Mouse (Mus musculus) hindbrain, embryonic 14.5 days (tissue): ENCODE results near the gene F13a1. TPM values are rescaled to one million over a fixed set of nuclear protein-coding genes. Genes with fewer than 3 reads are reported as not detected.
A peak's percentile ranks its signal among the peaks of the same experiment; 100 is the strongest.

ENCODE experiments used
- ATAC-seq: fragments of 200-750 bp; cut with Nextera tagmentation; 2 replicates; pipeline ENCODE4 v1.8.0; 2017; ENCODE audit warnings: moderate number of reproducible peaks, mild to moderate bottlenecking, moderate TSS enrichment, moderate library complexity; ENCODE audit not compliant: low FRiP score
- DNase-seq: peaks from one replicate; pipeline ENCODE4 v3.0.0-alpha.2; 2015; ENCODE audit warnings: low spot score
- H3K27ac ChIP-seq: fragments of 300-500 bp; sonication (generic); 2 replicates; pipeline ENCODE4 v1.5.1; 2014; ENCODE audit warnings: mild to moderate bottlenecking, moderate library complexity
- H3K27me3 ChIP-seq: fragments of 300-500 bp; sonication (generic); 2 replicates; pipeline ENCODE4 v1.6.1; 2014; ENCODE audit warnings: mild to moderate bottlenecking, low read length, mixed read lengths; ENCODE audit not compliant: control insufficient read depth, insufficient read depth
- H3K36me3 ChIP-seq: fragments of 300-500 bp; sonication (generic); replicated peaks from 2 replicates; pipeline ENCODE4 v1.6.1; 2014; ENCODE audit not compliant: control insufficient read depth, insufficient read depth
- H3K4me1 ChIP-seq: fragments of 300-500 bp; sonication (generic); replicated peaks from 2 replicates; pipeline ENCODE4 v1.6.1; 2014; ENCODE audit warnings: antibody characterized with exemption, low read length, mixed read lengths; ENCODE audit not compliant: control insufficient read depth, insufficient read depth
- H3K4me2 ChIP-seq: fragments of 300-500 bp; sonication (generic); replicated peaks from 2 replicates; pipeline ENCODE4 v1.6.1; 2014; ENCODE audit warnings: mild to moderate bottlenecking, moderate library complexity
- H3K4me3 ChIP-seq: fragments of 300-500 bp; sonication (generic); replicated peaks from 2 replicates; pipeline ENCODE4 v1.5.1; 2014; ENCODE audit warnings: mild to moderate bottlenecking, low read length
- H3K9ac ChIP-seq: fragments of 300-500 bp; sonication (generic); 2 replicates; pipeline ENCODE4 v1.6.1; 2014
- H3K9me3 ChIP-seq: fragments of 300-500 bp; sonication (generic); 2 replicates; pipeline ENCODE4 v1.6.1; 2016; ENCODE audit warnings: low read length; ENCODE audit not compliant: control insufficient read depth
- WGBS: fragments of 180-500 bp; shearing (Covaris S2); extraction: QIAGEN DNeasy Blood & Tissue Kit; methylation state at CpG from one replicate; pipeline ENCODE4 v1.1.7; 2014; 5-methylcytosine and 5-hydroxymethylcytosine counted together
- polyA plus RNA-seq: library from polyadenylated mRNA; unstranded; fragments of >200 nt; fragmentation: Nextera tagmentation; extraction: Ambion mirVana; gene quantifications from 2 replicates; pipeline ENCODE4 v1.2.1, GENCODE M21; 2014

Gene F13a1
- polyA plus RNA-seq = 10.0 and 10.6 TPM in 2 replicates

DNA sequence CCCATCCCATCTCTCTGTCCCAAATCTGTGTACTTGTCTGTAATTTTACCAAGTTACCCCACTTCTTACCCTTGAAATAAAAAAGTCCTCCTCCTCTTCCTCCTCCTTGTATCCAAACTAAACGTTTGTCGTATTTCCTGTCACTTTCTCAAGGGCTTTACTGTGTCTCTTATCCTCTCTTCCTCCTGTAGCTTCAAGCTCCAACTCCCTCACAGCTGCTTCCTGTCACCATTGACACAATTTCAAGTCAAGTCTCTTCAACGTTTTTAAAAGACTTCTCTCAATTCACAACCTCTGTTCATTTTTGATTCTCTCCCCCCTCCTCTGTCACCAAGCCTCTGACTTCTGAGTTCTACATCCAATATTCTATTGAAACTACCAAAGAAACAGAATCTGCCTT is at the start of gene F13a1:
F13a1 (minus strand) TSS at position 119 of the 400 bp plus-strand sequence.
- ATAC-seq (no peak), DNase-seq (no peak)
- H3K4me2 ChIP-seq = no peak within 1 kb of the TSS
- WGBS = 67% methylated on average over 3 of the region's 3 CpGs
- H3K9me3 ChIP-seq = no peaks in the 10 kb centered on the region
- H3K9ac ChIP-seq = no peak within 1 kb of the TSS
- no peaks in the 10 kb centered on the region for H3K36me3 ChIP-seq
- no peaks in the 10 kb centered on the region for H3K27me3 ChIP-seq
- H3K4me3 ChIP-seq = no peak within 1 kb of the TSS
- H3K27ac ChIP-seq = no peak within 1 kb of the TSS
- H3K4me1 ChIP-seq = no peaks in the 10 kb centered on the region

DNA sequence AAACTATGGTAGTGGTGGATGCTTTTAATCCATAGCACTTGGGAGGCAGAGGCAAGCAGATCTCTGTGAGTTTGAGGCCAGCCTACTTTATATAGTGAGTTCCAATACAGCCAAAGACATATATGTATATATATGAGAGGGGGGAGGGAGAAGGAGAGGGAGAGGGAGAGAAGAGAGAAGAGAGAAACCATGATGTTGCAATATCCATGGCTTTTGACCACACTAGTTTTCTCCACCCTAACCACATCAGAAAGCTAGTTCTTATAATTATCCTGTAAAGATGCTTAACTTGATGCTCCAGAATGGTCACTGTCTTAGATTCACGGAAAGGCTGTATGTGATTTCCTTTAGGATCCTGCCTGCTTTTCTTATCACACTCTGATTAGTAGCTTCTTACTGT is 41.6 kb upstream of the F13a1 start:
- 96% methylated on average over 1 of the region's 1 CpGs for WGBS
- no peak for ATAC-seq
- Histone ChIP-seq H3K27me3 (no peaks in the 10 kb centered on the region), H3K27ac (no peak overlapping the region), H3K4me2 (no peak overlapping the region), H3K4me1 (no peaks in the 10 kb centered on the region), H3K9ac (no peak overlapping the region), H3K4me3 (no peak overlapping the region), H3K36me3 (no peaks in the 10 kb centered on the region), H3K9me3 (no peaks in the 10 kb centered on the region)
- DNase-seq = no peak

GRCm38 (mm10) chr13:37089104-37089503 is 39.1 kb upstream of the F13a1 start:
- DNase-seq (no peak), ATAC-seq (no peak)
- no peak overlapping the region for H3K4me3 ChIP-seq
- 62% methylated on average over 6 of the region's 6 CpGs for WGBS
- no peak overlapping the region for H3K27ac ChIP-seq
- no peak overlapping the region for H3K4me2 ChIP-seq
- H3K4me1 ChIP-seq = no peaks in the 10 kb centered on the region
- no peaks in the 10 kb centered on the region for H3K36me3 ChIP-seq
- H3K9me3 ChIP-seq = no peaks in the 10 kb centered on the region
- H3K9ac ChIP-seq = no peak overlapping the region
- no peaks in the 10 kb centered on the region for H3K27me3 ChIP-seq

- no peak overlapping the region for H3K9ac ChIP-seq
- no peaks in the 10 kb centered on the region for H3K27me3 ChIP-seq
- no peaks in the 10 kb centered on the region for H3K36me3 ChIP-seq
- H3K4me3 ChIP-seq = no peak overlapping the region
- H3K4me1 ChIP-seq = no peaks in the 10 kb centered on the region
- peak overlapping the region; percentile 18 for H3K4me2 ChIP-seq
- no peaks in the 10 kb centered on the region for H3K9me3 ChIP-seq
- ATAC-seq (peak; percentile 70; the same call in 1 of the 2 replicates), DNase-seq (no peak)
- no peak overlapping the region for H3K27ac ChIP-seq
- WGBS = 46% methylated on average over 13 of the region's 13 CpGs
These were observed 31.6 kb upstream of the F13a1 start for GRCm38 (mm10) chr13:37081506-37082241.

DNA sequence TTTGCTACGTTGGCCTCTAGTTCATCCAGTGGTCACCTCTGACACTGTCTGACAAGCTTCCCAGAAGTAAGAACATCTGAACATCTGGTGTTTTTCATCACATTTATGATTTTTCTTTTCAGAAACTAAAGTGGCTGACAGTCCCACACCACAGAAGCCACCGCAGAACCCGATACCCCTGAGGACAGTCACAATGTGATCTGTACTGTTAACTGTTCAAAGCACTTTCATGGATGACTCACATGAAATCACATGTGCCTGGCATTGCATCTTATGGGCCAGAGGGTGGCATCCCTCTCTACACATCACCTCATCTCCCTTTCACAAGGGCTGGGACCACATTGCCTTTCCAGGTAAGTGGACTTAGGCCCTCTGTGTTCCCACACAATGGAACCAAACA is 21.3 kb upstream of the F13a1 start:
- H3K4me1 ChIP-seq = no peaks in the 10 kb centered on the region
- no peaks in the 10 kb centered on the region for H3K9me3 ChIP-seq
- H3K27me3 ChIP-seq = no peaks in the 10 kb centered on the region
- H3K4me3 ChIP-seq = no peak overlapping the region
- H3K36me3 ChIP-seq = no peaks in the 10 kb centered on the region
- no peak overlapping the region for H3K4me2 ChIP-seq
- no peak overlapping the region for H3K9ac ChIP-seq
- ATAC-seq (no peak), DNase-seq (no peak)
- WGBS = 90% methylated on average over 3 of the region's 3 CpGs
- H3K27ac ChIP-seq = no peak overlapping the region

GRCm38 (mm10) chr13:37070824-37071223 is 20.8 kb upstream of the F13a1 start:
- no peak overlapping the region for H3K4me3 ChIP-seq
- no peaks in the 10 kb centered on the region for H3K4me1 ChIP-seq
- H3K36me3 ChIP-seq = no peaks in the 10 kb centered on the region
- no peak overlapping the region for H3K27ac ChIP-seq
- H3K4me2 ChIP-seq = no peak overlapping the region
- DNase-seq = no peak
- no peak overlapping the region for H3K9ac ChIP-seq
- H3K9me3 ChIP-seq = no peaks in the 10 kb centered on the region
- H3K27me3 ChIP-seq = no peaks in the 10 kb centered on the region
- WGBS = 82% methylated on average over 4 of the region's 4 CpGs
- ATAC-seq = no peak

DNA sequence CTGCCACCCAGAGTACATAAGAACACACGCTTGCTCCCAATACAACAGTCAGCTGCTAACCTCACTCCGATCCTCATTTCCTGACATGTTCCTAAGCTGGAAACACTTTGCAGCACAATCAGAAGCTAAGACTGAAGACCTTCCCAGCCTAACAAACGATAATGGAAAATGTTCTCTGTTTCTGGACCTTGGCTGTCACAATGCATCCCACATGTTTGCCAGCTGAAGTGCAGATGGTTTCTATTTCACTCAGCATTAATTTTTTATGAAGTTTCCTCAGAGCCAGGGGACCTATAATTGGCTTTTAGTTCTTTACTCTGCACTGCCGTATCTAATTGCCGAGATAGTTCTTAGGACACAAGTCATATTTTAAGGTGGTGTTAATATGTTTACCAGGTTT is 10.8 kb upstream of the F13a1 start:
- ATAC-seq = no peak
- WGBS = 65% methylated on average over 5 of the region's 5 CpGs

DNA sequence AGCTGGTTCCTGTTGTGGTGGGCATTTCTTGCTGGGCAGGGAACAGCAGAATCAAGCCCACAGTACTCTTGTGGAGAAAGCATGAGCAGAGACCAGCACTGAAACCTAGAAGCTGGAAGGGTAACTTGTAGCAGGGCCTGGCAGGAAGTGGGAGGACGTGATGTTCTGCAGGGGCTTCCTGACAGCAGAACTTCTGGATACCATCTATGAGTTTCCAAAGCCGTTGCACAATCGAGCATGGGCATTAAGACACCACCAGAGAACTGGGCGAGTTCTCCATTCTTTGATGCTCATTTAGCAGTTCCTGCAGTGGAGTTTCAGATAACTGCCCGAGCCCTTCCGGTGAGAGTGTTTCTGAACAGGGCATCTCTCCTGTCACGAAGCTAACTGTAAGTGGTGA is 6.6 kb upstream of the F13a1 start:
- Histone ChIP-seq H3K9ac (no peak overlapping the region), H3K9me3 (no peaks in the 10 kb centered on the region), H3K4me1 (no peaks in the 10 kb centered on the region), H3K27ac (no peak overlapping the region), H3K36me3 (no peaks in the 10 kb centered on the region), H3K27me3 (no peaks in the 10 kb centered on the region), H3K4me2 (no peak overlapping the region), H3K4me3 (no peak overlapping the region)
- 92% methylated on average over 7 of the region's 7 CpGs for WGBS
- ATAC-seq (no peak), DNase-seq (no peak)

More for the DNA sequence above, 10.8 kb upstream of the F13a1 start:
- Histone ChIP-seq H3K4me3 (no peak overlapping the region), H3K36me3 (no peaks in the 10 kb centered on the region), H3K27me3 (no peaks in the 10 kb centered on the region), H3K4me2 (no peak overlapping the region), H3K27ac (no peak overlapping the region), H3K9ac (no peak overlapping the region), H3K9me3 (no peaks in the 10 kb centered on the region), H3K4me1 (no peaks in the 10 kb centered on the region)
- DNase-seq = no peak

DNA sequence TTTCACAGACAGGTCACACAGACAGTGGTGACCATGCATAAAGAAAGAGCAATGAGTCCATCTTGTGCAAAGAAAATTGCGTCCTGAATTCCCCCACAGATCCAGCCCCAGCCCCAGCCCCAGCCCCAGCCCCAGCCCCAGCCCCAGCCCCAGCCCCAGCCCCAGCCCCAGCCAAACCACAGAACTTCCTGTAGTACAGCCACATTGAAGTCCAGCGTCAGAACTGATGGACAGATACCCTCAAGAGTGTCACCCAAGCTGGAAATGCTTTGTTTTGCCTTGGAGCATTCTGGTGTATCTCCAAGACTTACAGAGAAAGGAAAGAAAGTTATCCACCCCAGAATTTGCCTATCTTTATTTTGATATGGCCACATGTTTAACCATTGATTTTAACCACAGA is 413 bp downstream of the F13a1 start:
- Histone ChIP-seq H3K9me3 (no peaks in the 10 kb centered on the region), H3K27ac (no peak overlapping the region), H3K4me3 (no peak overlapping the region), H3K27me3 (no peaks in the 10 kb centered on the region), H3K36me3 (no peaks in the 10 kb centered on the region), H3K9ac (no peak overlapping the region), H3K4me2 (no peak overlapping the region), H3K4me1 (no peaks in the 10 kb centered on the region)
- ATAC-seq (no peak), DNase-seq (no peak)
- WGBS = 89% methylated on average over 2 of the region's 2 CpGs

DNA sequence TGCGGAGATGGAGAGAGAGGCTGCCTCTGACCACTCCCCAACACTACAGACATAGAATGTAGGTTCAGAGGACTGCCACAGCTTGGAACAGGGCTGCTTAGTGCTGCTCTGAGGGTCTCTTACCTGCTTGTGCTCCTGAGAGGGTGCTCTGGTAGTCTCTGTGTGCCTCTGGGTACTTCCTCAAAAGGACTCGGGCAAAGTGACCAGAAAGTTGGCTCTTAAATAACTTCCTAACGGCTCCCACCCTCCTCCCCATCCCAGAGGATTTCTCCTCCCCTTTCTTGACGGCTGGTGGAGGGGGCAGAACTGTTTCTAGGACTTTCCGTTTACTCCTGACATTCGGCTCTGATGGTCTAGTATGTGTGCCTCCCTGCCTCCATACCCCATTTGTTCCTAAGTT is 1.0 kb downstream of the F13a1 start:
- no peaks in the 10 kb centered on the region for H3K27me3 ChIP-seq
- DNase-seq (no peak), ATAC-seq (no peak)
- H3K4me1 ChIP-seq = no peaks in the 10 kb centered on the region
- no peaks in the 10 kb centered on the region for H3K9me3 ChIP-seq
- no peak overlapping the region for H3K27ac ChIP-seq
- H3K4me3 ChIP-seq = no peak overlapping the region
- no peak overlapping the region for H3K4me2 ChIP-seq
- H3K36me3 ChIP-seq = no peaks in the 10 kb centered on the region
- WGBS = 80% methylated on average over 6 of the region's 6 CpGs
- H3K9ac ChIP-seq = no peak overlapping the region
